Comparison of ENCODE assay signal across 8 mouse cellular contexts in the genomic region with DNA sequence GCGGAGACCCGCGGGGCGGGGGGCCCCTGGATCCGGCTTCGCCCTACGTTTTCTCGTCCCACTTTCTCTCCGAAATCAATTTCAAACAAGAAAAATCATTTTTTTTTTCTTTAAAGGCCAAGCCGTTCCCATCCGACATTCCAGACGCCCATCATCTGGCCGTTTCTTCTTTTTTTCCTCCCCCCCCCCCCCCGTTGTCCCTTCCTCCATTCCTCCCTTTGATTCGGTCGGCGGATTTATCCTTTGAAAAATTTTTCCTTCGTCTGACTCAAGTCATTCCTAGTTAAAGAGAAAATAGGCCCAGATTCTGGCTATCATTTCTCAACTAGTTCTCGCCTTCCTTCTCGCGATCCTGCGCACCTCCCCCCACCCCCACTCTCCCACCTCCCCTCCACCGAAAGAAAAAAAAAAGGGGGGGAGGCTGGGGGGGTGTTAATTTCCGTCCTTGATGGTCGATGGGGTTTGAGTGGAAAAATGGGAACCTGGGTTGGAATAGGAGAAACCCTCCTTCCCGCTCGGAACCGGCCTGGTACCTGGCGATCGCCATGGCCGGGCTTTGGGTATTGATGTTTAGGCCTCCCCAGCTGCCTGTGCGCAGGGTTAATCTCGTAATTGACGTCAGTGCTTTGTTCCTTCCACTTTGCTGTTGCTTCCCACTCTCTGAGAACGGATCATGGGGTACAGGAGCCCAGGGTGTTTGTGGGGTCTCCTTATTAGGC. TPM values are rescaled to one million over a fixed set of nuclear protein-coding genes. Genes with fewer than 3 reads are reported as not detected.
DNase-seq lines count a peak whose midpoint lies in the region; ATAC-seq lines count a peak whose summit lies in the region.

No protein-coding gene starts in this region.

- DNase-seq in MEL-GATA-1-ER (ENCODE audit: extremely low read depth, low read depth): peak; percentile 46
- DNase-seq in cerebellum, adult 18-20 months: peak; percentile 45 to 57
- peak; percentile 35 to 62 for DNase-seq in frontal cortex, adult 2 months (ENCODE audit: extremely low spot score in 1 of 2, low spot score in 1 of 2)
- peak; percentile 78 for DNase-seq in hindbrain, embryonic 11.5 days (ENCODE audit: low spot score)
- DNase-seq in layer of hippocampus, postnatal 25 days (ENCODE audit: extremely low spot score in 1 of 2, low spot score in 1 of 2): peak; percentile 35 to 54
- DNase-seq in lung, postnatal 14 days: peak; percentile 52
- DNase-seq in ovary, postnatal 36 days (ENCODE audit: low spot score): peak; percentile 52
- peak; percentile 64 for DNase-seq in thymus, postnatal 25 days

- no peaks in the 10 kb centered on the region for H3K9me3 ChIP-seq in hindbrain, embryonic 11.5 days (ENCODE audit: control insufficient read depth, low read length)

- no peaks in the 10 kb centered on the region for H3K36me3 ChIP-seq in hindbrain, embryonic 11.5 days (ENCODE audit: control insufficient read depth, insufficient read depth, low read length)

- no peaks in the 10 kb centered on the region for H3K27me3 ChIP-seq in hindbrain, embryonic 11.5 days (ENCODE audit: control insufficient read depth, insufficient read depth, low read length)

- H3K9ac ChIP-seq in hindbrain, embryonic 11.5 days (ENCODE audit: low read depth, low read length): peak overlapping the region; percentile 99

- H3K4me3 ChIP-seq in hindbrain, embryonic 11.5 days (ENCODE audit: low read depth, low read length): peak overlapping the region; percentile 98

- H3K4me1 ChIP-seq in hindbrain, embryonic 11.5 days (replicated peaks; ENCODE audit: control insufficient read depth, insufficient read depth, low read length): no peaks in the 10 kb centered on the region

- H3K27ac ChIP-seq in hindbrain, embryonic 11.5 days (ENCODE audit: low read depth, low read length): peak overlapping the region; percentile 96

- ATAC-seq in hindbrain, embryonic 11.5 days (ENCODE audit: low FRiP score): no peak

- H3K4me2 ChIP-seq in hindbrain, embryonic 11.5 days (replicated peaks; ENCODE audit: low read depth, low read length): peak overlapping the region; percentile 74

- WGBS in hindbrain, embryonic 11.5 days: under 1% methylated on average over 32 of the region's 35 CpGs

RNA-seq across cellular contexts. Expression of gene Aff4, which starts 0.8 kb away (rescaled TPM):
- polyA plus RNA-seq in frontal cortex, adult 2 months (2012; rRNA removed): 42.9 and 48.5 TPM in 2 replicates
- polyA plus RNA-seq in hindbrain, embryonic 11.5 days (2014; fragmentation: Nextera tagmentation; extraction: Ambion mirVana): 43.0 and 120 TPM in 2 replicates
- total RNA-seq in layer of hippocampus, postnatal 25 days (2021): 100 to 1,000 TPM; 199 to 222 TPM

RNA-seq across cellular contexts. Expression of gene Zcchc10, which starts 26.9 kb away (rescaled TPM):
- polyA plus RNA-seq in frontal cortex, adult 2 months (2012; rRNA removed): 10.9 and 11.0 TPM in 2 replicates
- 22.7 and 25.3 TPM in 2 replicates for polyA plus RNA-seq in hindbrain, embryonic 11.5 days (2014; fragmentation: Nextera tagmentation; extraction: Ambion mirVana)
- 10 to 100 TPM in 1 of 2 experiments, 1 to 10 TPM in 1; 9.3 to 10.2 TPM for total RNA-seq in layer of hippocampus, postnatal 25 days (2021)

RNA-seq across cellular contexts. Expression of gene Hspa4, which starts 51.1 kb away (rescaled TPM):
- polyA plus RNA-seq in frontal cortex, adult 2 months (2012; rRNA removed): 82.5 and 92.5 TPM in 2 replicates
- 112 and 115 TPM in 2 replicates for polyA plus RNA-seq in hindbrain, embryonic 11.5 days (2014; fragmentation: Nextera tagmentation; extraction: Ambion mirVana)
- total RNA-seq in layer of hippocampus, postnatal 25 days (2021): 100 to 1,000 TPM; 173 to 178 TPM
